Mouse (Mus musculus): ENCODE results near the gene Aldh2. TPM values are rescaled to one million over a fixed set of nuclear protein-coding genes. Genes with fewer than 3 reads are reported as not detected.

Gene Aldh2
- polyA plus RNA-seq, 1 experiment from 2014 or later: 131 TPM

Other genes starting within 250 kb of the Aldh2 start
- 115 and 117 TPM in 2 replicates for gene Trafd1, start 208.2 kb downstream of the Aldh2 start, polyA plus RNA-seq (2015; fragmentation: Nextera tagmentation; extraction: Ambion mirVana)
- 56.6 and 59.4 TPM in 2 replicates for gene Naa25, start 195.9 kb downstream of the Aldh2 start, polyA plus RNA-seq (2015; fragmentation: Nextera tagmentation; extraction: Ambion mirVana)
- gene Tmem116, start 141.9 kb downstream of the Aldh2 start, polyA plus RNA-seq (2015; fragmentation: Nextera tagmentation; extraction: Ambion mirVana): 1.8 TPM in 2 replicates
- 183 and 192 TPM in 2 replicates for gene Erp29, start 141.3 kb downstream of the Aldh2 start, polyA plus RNA-seq (2015; fragmentation: Nextera tagmentation; extraction: Ambion mirVana)
- gene Adam1b, start 90.4 kb downstream of the Aldh2 start, polyA plus RNA-seq (2015; fragmentation: Nextera tagmentation; extraction: Ambion mirVana): 0.06 TPM in 1 of 2 replicates, not detected in the other
- gene Adam1a, start 48.3 kb downstream of the Aldh2 start, polyA plus RNA-seq (2015; fragmentation: Nextera tagmentation; extraction: Ambion mirVana): 3.7 and 4.6 TPM in 2 replicates
- gene Gm42878, start 48.3 kb downstream of the Aldh2 start, polyA plus RNA-seq (2015; fragmentation: Nextera tagmentation; extraction: Ambion mirVana): not detected in 2 replicates
- gene Mapkapk5, start 47.9 kb downstream of the Aldh2 start, polyA plus RNA-seq (2015; fragmentation: Nextera tagmentation; extraction: Ambion mirVana): 65.4 and 65.5 TPM in 2 replicates
- 1.7 and 1.8 TPM in 2 replicates for gene Acad12, start 25.1 kb upstream of the Aldh2 start, polyA plus RNA-seq (2015; fragmentation: Nextera tagmentation; extraction: Ambion mirVana)
- gene Acad10, start 66.7 kb upstream of the Aldh2 start, polyA plus RNA-seq (2015; fragmentation: Nextera tagmentation; extraction: Ambion mirVana): 0.91 and 1.8 TPM in 2 replicates
- 38.9 and 42.1 TPM in 2 replicates for gene Brap, start 66.7 kb upstream of the Aldh2 start, polyA plus RNA-seq (2015; fragmentation: Nextera tagmentation; extraction: Ambion mirVana)
- 70.2 and 100 TPM in 2 replicates for gene Atxn2, start 117.5 kb upstream of the Aldh2 start, polyA plus RNA-seq (2015; fragmentation: Nextera tagmentation; extraction: Ambion mirVana)
- 7.5 and 9.4 TPM in 2 replicates for gene Sh2b3, start 243.8 kb upstream of the Aldh2 start, polyA plus RNA-seq (2015; fragmentation: Nextera tagmentation; extraction: Ambion mirVana)

Data from neural tube, embryonic 15.5 days (tissue).